Mouse (Mus musculus) frontal cortex, postnatal 36 days (tissue): ENCODE measurements around the gene Il3ra.

ENCODE experiments used
- DNase-seq, 2 experiments: peaks; one replicate each; pipeline ENCODE4 v3.0.0; 2022; ENCODE audit warnings: low spot score in 2 of 2

Gene Il3ra

DNA sequence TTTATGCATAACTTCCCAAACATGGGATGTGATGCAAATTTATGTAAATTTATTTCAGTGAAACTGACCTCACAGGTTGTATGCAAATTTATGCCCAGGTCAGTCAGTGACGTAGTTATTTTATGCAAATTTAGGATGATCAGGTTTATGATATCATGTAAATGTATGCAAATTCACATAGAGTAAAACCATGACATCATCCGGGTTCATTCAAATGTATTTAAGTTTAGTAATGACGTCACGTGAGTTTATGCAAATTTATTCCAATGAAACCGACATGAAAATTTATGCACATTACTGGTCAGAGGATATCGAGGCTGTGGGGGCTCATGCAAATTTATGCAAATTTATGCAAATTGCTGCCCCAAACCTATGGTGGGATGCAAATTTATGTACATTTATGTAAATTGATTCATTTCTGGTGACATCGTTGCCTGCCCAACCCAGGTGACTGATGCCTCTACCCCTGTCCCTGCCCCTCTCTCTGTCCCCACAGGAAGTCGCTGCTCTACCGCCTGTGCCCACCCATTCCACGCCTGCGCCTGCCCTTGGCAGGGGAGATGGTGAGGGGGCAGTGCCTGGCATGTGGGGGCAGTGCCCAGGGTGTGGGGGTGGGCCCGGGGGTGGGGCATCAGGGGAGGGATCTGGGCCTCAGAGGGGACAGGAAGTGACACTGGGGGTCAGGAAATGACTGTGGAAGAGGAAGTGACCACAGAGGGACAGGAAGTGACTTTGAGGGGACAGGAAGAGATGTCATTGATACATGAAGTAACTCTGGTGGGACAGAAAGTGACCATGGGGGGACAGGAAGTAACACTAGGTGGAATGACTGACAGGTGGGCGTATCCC, 8.7 kb downstream of the Il3ra start:
- no peak for DNase-seq

DNA sequence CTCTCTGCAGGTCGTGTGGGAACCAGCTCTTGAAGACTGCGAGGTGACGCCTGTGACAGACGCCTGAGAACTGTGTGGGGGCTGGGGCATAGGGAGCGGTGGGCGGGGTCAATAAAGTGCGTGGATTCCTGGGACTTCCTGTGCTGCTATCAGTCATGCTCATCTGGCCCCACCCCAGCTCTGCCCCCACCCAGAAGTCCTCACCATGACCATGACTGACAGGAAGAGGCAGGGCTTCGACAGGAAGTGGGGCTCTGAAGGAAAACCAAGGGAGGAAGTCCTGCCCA, 9.2 kb downstream of the Il3ra start:
- DNase-seq, result no peak

DNA sequence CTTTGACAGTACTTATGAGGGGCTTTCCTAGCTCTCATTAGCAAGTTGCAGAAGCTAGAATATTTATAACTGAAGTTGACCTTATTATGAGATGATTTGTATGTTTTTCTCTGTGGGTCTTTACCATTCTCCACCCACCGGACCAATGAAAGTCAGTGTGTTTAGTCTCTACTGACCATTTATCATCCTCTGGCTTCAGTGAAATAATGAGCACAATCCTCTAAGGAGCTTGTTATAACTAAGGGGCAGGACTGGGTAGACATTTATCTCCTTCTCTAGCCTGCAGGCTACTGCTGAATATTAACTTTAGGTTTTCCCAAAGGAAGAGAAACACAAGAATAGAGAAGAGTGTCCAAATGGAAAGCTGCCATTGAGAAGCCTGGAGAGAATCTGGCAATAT, 49.5 kb downstream of the Il3ra start:
- no peak for DNase-seq

DNA sequence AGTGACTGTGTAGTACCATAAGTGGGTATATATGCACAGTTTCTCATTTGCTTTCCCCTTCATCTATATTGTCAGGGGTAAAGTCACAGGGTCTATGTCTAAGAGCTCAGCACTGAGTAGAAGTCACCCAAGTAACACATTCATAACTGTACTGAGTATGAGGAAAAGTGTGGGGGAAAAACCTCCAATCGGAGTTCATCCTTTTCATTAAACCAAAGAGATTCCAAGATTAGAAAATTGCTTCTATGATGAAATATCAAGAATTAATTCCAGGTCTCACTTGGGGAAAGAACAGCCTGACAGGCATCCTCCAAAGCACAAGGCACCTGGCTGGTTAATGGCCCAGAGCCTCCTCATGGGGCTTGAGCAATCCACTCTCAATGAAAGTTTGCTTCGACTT, 54.9 kb downstream of the Il3ra start, which contains the start of gene Olfr721-ps1:
Olfr721-ps1 (plus strand) TSS at position 301 of the 400 bp plus-strand sequence.
- no peak for DNase-seq
